Mouse (Mus musculus) bone marrow macrophage, adult 2 months (primary cell): ENCODE data around the gene Ntm.

Source experiments
- CTCF ChIP-seq: IDR thresholded peaks from 2 replicates; pipeline ENCODE4 v1.5.1; 2012; ENCODE audit warnings: low read depth, mild to moderate bottlenecking, low read length, moderate library complexity
- POLR2A ChIP-seq: IDR thresholded peaks from 2 replicates; pipeline ENCODE4 v1.6.1; 2012; ENCODE audit warnings: mild to moderate bottlenecking, low read depth, low read length, borderline replicate concordance

GRCm38 (mm10) chr9:29074494-29074893 is 888.4 kb downstream of the Ntm start:
- TF ChIP-seq POLR2A: no peak
- no peak for TF ChIP-seq CTCF
